Mouse (Mus musculus) c-Kit-positive CD71-positive TER-119-positive erythroid progenitor cells, embryonic 14.5 days (primary cell): ENCODE measurements around the gene Cd2ap.

Experiments used
- DNase-seq: peaks from one replicate; pipeline ENCODE4 v3.0.0-alpha.2; 2013; ENCODE audit warnings: low spot score

Gene Cd2ap

GRCm38 (mm10) chr17:42860370-42860769 is 16.1 kb downstream of the Cd2ap start:
- DNase-seq = no peak

- DNase-seq = no peak
These were observed 19.0 kb downstream of the Cd2ap start for GRCm38 (mm10) chr17:42857506-42857905.

GRCm38 (mm10) chr17:42847108-42847507 is 29.4 kb downstream of the Cd2ap start:
- DNase-seq = no peak

GRCm38 (mm10) chr17:42837193-42837592 is 39.3 kb downstream of the Cd2ap start:
- DNase-seq = no peak

- DNase-seq = no peak
These were observed 53.7 kb downstream of the Cd2ap start for GRCm38 (mm10) chr17:42822787-42823186.

GRCm38 (mm10) chr17:42815374-42815773 is 61.1 kb downstream of the Cd2ap start:
- no peak for DNase-seq

- no peak for DNase-seq
These were observed 84.0 kb downstream of the Cd2ap start for GRCm38 (mm10) chr17:42792412-42792975.

GRCm38 (mm10) chr17:42790787-42791186 is 85.7 kb downstream of the Cd2ap start:
- DNase-seq = no peak

- DNase-seq = no peak
These were observed 86.7 kb downstream of the Cd2ap start for GRCm38 (mm10) chr17:42789723-42790122.

GRCm38 (mm10) chr17:42788686-42789453 is 87.6 kb downstream of the Cd2ap start:
- no peak for DNase-seq

GRCm38 (mm10) chr17:42782156-42782757 is 94.2 kb downstream of the Cd2ap start:
- DNase-seq = peak; percentile 69

GRCm38 (mm10) chr17:42753791-42754190 is 122.7 kb downstream of the Cd2ap start:
- no peak for DNase-seq

- no peak for DNase-seq
These were observed 124.3 kb downstream of the Cd2ap start for GRCm38 (mm10) chr17:42752173-42752572.

- DNase-seq = no peak
These were observed 130.6 kb downstream of the Cd2ap start for GRCm38 (mm10) chr17:42745657-42746420.
